Mouse (Mus musculus) CD4-positive, CD25-positive, alpha-beta regulatory T cell, adult 4 months (primary cell): ENCODE measurements around the gene Rptn. TPM values are rescaled to one million over a fixed set of nuclear protein-coding genes. Genes with fewer than 3 reads are reported as not detected.

Source experiments
- polyA plus RNA-seq, 2 experiments: library from polyadenylated mRNA; unstranded; fragments of 100-300 nt; shearing (Covaris generic); gene quantifications; one replicate each; pipeline ENCODE4 v1.2.1; 2017

Gene Rptn
- polyA plus RNA-seq, 2 experiments from 2014 or later, result not detected

Other genes starting within 250 kb of the Rptn start
- gene Crnn, start 248.9 kb upstream of the Rptn start, polyA plus RNA-seq, result not detected
- gene Flg2, start 196.4 kb upstream of the Rptn start, polyA plus RNA-seq, result not detected
- gene Flg, start 120.2 kb upstream of the Rptn start, polyA plus RNA-seq, result not detected
- gene Hrnr, start 74.0 kb upstream of the Rptn start, polyA plus RNA-seq, result not detected
- gene Tchh, start 48.6 kb downstream of the Rptn start, polyA plus RNA-seq, result not detected
- gene Tchhl1, start 75.1 kb downstream of the Rptn start, polyA plus RNA-seq, result not detected
- gene S100a11, start 126.8 kb downstream of the Rptn start, polyA plus RNA-seq, result 100 to 1,000 TPM; 613 to 644 TPM
- gene S100a10, start 161.4 kb downstream of the Rptn start, polyA plus RNA-seq, result 100 to 1,000 TPM; 693 to 848 TPM